Mouse (Mus musculus) embryonic facial prominence, embryonic 11.5 days (tissue): ENCODE data around the gene Tnrc6c. TPM values are rescaled to one million over a fixed set of nuclear protein-coding genes. Genes with fewer than 3 reads are reported as not detected.

Source experiments
- ATAC-seq: fragments of 200-750 bp; cut with Nextera tagmentation; replicated peaks from 2 replicates; pipeline ENCODE4 v1.8.0; 2017; ENCODE audit warnings: low read depth; ENCODE audit not compliant: insufficient number of reproducible peaks, low FRiP score, low TSS enrichment
- DNase-seq: peaks from one replicate; pipeline ENCODE4 v3.0.0-alpha.2; 2015; ENCODE audit warnings: low spot score
- H3K27ac ChIP-seq: fragments of 300-500 bp; sonication (generic); replicated peaks from 2 replicates; pipeline ENCODE4 v1.5.1; 2014; ENCODE audit warnings: mild to moderate bottlenecking, low read depth, low read length, control low read depth
- H3K27me3 ChIP-seq: fragments of 300-500 bp; sonication (generic); 2 replicates; pipeline ENCODE4 v1.6.1; 2014; ENCODE audit warnings: mild to moderate bottlenecking, low read length, moderate library complexity, mixed read lengths; ENCODE audit not compliant: control insufficient read depth, insufficient read depth
- H3K36me3 ChIP-seq: fragments of 300-500 bp; sonication (generic); replicated peaks from 2 replicates; pipeline ENCODE4 v1.6.1; 2014; ENCODE audit warnings: low read depth, mild to moderate bottlenecking, low read length, moderate library complexity, mixed read lengths; ENCODE audit not compliant: control insufficient read depth, insufficient read depth
- H3K4me1 ChIP-seq: fragments of 300-500 bp; sonication (generic); 2 replicates; pipeline ENCODE4 v1.6.1; 2014; ENCODE audit warnings: low read length, mixed read lengths; ENCODE audit not compliant: control insufficient read depth, insufficient read depth
- H3K4me2 ChIP-seq: fragments of 300-500 bp; sonication (generic); 2 replicates; pipeline ENCODE4 v1.6.1; 2014; ENCODE audit warnings: low read depth, mild to moderate bottlenecking, control low read depth, low read length, moderate library complexity
- H3K4me3 ChIP-seq: fragments of 300-500 bp; sonication (generic); 2 replicates; pipeline ENCODE4 v1.5.1; 2014; ENCODE audit warnings: low read depth, low read length, control low read depth
- H3K9ac ChIP-seq: fragments of 300-500 bp; sonication (generic); replicated peaks from 2 replicates; pipeline ENCODE4 v1.6.1; 2014; ENCODE audit warnings: mild to moderate bottlenecking, control low read depth, low read length
- H3K9me3 ChIP-seq: fragments of 300-500 bp; sonication (generic); replicated peaks from 2 replicates; pipeline ENCODE4 v1.6.1; 2016; ENCODE audit warnings: mild to moderate bottlenecking, low read length, inconsistent platforms, mixed read lengths; ENCODE audit not compliant: control insufficient read depth
- WGBS: fragments of 180-500 bp; shearing (Covaris S2); extraction: QIAGEN DNeasy Blood & Tissue Kit; methylation state at CpG from one replicate; pipeline ENCODE4 v1.1.7; 2014; 5-methylcytosine and 5-hydroxymethylcytosine counted together
- polyA plus RNA-seq: library from polyadenylated mRNA; unstranded; fragments of >200 nt; fragmentation: Nextera tagmentation; extraction: Ambion mirVana; gene quantifications from 2 replicates; pipeline ENCODE4 v1.2.1, GENCODE M21; 2014

Gene Tnrc6c
- polyA plus RNA-seq, 1 experiment from 2014 or later = 16.7 TPM

DNA sequence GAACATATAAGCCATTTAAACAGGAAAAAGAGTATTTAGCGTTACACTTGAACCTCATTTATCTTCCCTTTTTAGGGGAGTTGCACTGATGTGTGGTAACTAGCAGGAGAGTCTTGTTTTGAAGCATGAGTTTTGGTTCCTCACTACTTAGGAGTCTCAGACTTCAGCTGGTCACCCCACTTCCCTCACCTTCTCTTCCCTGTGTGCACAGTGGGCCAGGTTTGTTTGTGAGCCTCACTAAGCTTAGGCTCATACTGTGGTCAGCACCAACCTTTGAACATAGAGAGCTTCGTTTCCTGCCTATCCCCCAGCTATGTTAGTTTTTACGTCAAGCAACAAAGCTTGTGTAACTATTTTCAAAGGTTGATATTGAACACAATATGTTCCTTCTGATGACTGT is 64.7 kb downstream of the Tnrc6c start:
- Histone ChIP-seq H3K9me3 (no peaks in the 10 kb centered on the region), H3K27ac (no peak overlapping the region), H3K4me2 (no peak overlapping the region), H3K9ac (no peak overlapping the region), H3K4me3 (no peak overlapping the region), H3K27me3 (no peaks in the 10 kb centered on the region), H3K4me1 (no peaks in the 10 kb centered on the region), H3K36me3 (peaks cover 16% of the 10 kb centered on the region)
- WGBS = 95% methylated on average over 3 of the region's 3 CpGs
- no peak for ATAC-seq
- DNase-seq = no peak

GRCm38 (mm10) chr11:117724604-117725301 is 70.7 kb downstream of the Tnrc6c start:
- ATAC-seq (no peak), DNase-seq (no peak)
- Histone ChIP-seq H3K9ac (no peak overlapping the region), H3K4me3 (no peak overlapping the region), H3K27me3 (no peaks in the 10 kb centered on the region), H3K36me3 (peaks cover 11% of the 10 kb centered on the region; the same call in 1 of the 2 replicates), H3K4me1 (no peaks in the 10 kb centered on the region), H3K27ac (no peak overlapping the region), H3K4me2 (no peak overlapping the region), H3K9me3 (no peaks in the 10 kb centered on the region)
- WGBS = 80% methylated on average over 6 of the region's 6 CpGs

DNA sequence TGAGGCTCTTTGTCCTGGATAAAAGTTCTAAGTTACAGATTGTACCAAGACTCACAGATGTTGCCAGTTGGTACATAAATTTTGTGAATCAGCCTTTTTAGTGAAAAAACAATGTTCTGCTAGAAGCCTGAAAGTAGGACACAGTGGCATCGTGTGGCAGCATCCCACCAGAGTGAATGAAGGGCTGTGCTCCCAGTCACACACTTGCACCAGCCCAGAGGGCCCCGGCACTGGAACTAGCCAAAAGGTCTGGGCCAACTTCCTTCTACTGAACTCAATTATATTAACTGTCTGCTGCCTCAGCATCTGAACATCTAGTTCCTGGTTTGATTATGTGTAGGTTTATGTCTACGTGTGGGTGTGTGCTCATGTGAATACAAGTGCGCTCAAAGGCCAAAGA is 72.9 kb downstream of the Tnrc6c start:
- Histone ChIP-seq H3K9ac (no peak overlapping the region), H3K4me1 (no peaks in the 10 kb centered on the region), H3K4me3 (no peak overlapping the region), H3K9me3 (no peaks in the 10 kb centered on the region), H3K36me3 (peaks cover 1% of the 10 kb centered on the region; the same call in 1 of the 2 replicates), H3K27me3 (no peaks in the 10 kb centered on the region), H3K27ac (no peak overlapping the region), H3K4me2 (no peak overlapping the region)
- WGBS = 97% methylated on average over 4 of the region's 4 CpGs
- no peak for ATAC-seq
- DNase-seq = no peak

- H3K27ac ChIP-seq = no peak overlapping the region
- no peak overlapping the region for H3K4me2 ChIP-seq
- DNase-seq (no peak), ATAC-seq (no peak)
- H3K9ac ChIP-seq = no peak overlapping the region
- H3K9me3 ChIP-seq = no peaks in the 10 kb centered on the region
- no peaks in the 10 kb centered on the region for H3K4me1 ChIP-seq
- no peaks in the 10 kb centered on the region for H3K27me3 ChIP-seq
- H3K36me3 ChIP-seq = no peaks in the 10 kb centered on the region
- no peak overlapping the region for H3K4me3 ChIP-seq
- 87% methylated on average over 5 of the region's 5 CpGs for WGBS
These were observed 74.2 kb downstream of the Tnrc6c start for GRCm38 (mm10) chr11:117728245-117728644.

DNA sequence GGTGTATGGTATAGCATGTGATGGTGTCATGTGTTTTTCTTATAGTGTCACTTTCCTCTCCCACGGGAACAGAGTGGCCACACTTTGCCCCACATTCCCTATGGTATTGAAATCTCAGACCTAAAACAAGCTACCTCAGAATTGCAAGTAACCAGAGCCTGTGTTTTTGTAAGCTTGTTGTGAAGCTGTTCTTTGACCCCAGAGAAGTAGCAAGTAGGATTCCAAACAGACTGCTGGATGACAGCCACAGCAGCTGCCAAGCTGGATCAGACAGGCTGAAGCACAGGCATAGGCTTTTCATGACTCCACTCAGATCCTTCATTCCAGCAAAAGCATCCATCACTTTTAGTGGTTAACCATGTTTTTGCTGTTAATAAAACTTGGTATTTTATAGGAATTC is 74.8 kb downstream of the Tnrc6c start:
- Histone ChIP-seq H3K27ac (no peak overlapping the region), H3K4me2 (no peak overlapping the region), H3K27me3 (no peaks in the 10 kb centered on the region), H3K4me3 (no peak overlapping the region), H3K9ac (no peak overlapping the region), H3K36me3 (no peaks in the 10 kb centered on the region), H3K4me1 (no peaks in the 10 kb centered on the region), H3K9me3 (no peaks in the 10 kb centered on the region)
- WGBS = 33% methylated on average over 1 of the region's 1 CpGs
- peak; percentile 17 for DNase-seq
- no peak for ATAC-seq

GRCm38 (mm10) chr11:117729341-117729740 is 75.3 kb downstream of the Tnrc6c start:
- H3K4me2 ChIP-seq = no peak overlapping the region
- no peak overlapping the region for H3K9ac ChIP-seq
- DNase-seq (no peak), ATAC-seq (no peak)
- WGBS = 85% methylated on average over 3 of the region's 3 CpGs
- H3K9me3 ChIP-seq = no peaks in the 10 kb centered on the region
- H3K4me3 ChIP-seq = no peak overlapping the region
- H3K36me3 ChIP-seq = no peaks in the 10 kb centered on the region
- H3K27ac ChIP-seq = no peak overlapping the region
- H3K27me3 ChIP-seq = no peaks in the 10 kb centered on the region
- H3K4me1 ChIP-seq = no peaks in the 10 kb centered on the region

- Histone ChIP-seq H3K4me3 (no peak overlapping the region), H3K27ac (no peak overlapping the region), H3K9ac (no peak overlapping the region), H3K36me3 (no peaks in the 10 kb centered on the region), H3K4me1 (no peaks in the 10 kb centered on the region), H3K9me3 (no peaks in the 10 kb centered on the region), H3K27me3 (no peaks in the 10 kb centered on the region), H3K4me2 (no peak overlapping the region)
- WGBS = 84% methylated on average over 7 of the region's 7 CpGs
- ATAC-seq = no peak
- DNase-seq = no peak
These were observed 75.9 kb downstream of the Tnrc6c start for GRCm38 (mm10) chr11:117729798-117730489.

GRCm38 (mm10) chr11:117730490-117730838 is 76.4 kb downstream of the Tnrc6c start:
- 81% methylated on average over 4 of the region's 4 CpGs for WGBS
- no peak for DNase-seq
- Histone ChIP-seq H3K4me2 (no peak overlapping the region), H3K9me3 (no peaks in the 10 kb centered on the region), H3K27ac (no peak overlapping the region), H3K4me3 (no peak overlapping the region), H3K9ac (no peak overlapping the region), H3K36me3 (no peaks in the 10 kb centered on the region; the same call in 1 of the 2 replicates), H3K27me3 (no peaks in the 10 kb centered on the region), H3K4me1 (no peaks in the 10 kb centered on the region)
- no peak for ATAC-seq
